Mouse (Mus musculus) embryonic facial prominence, embryonic 10.5 days (tissue): Measurements from ENCODE around the gene Myt1l. TPM values are rescaled to one million over a fixed set of nuclear protein-coding genes. Genes with fewer than 3 reads are reported as not detected.

Experiments
- DNase-seq: peaks from one replicate; pipeline ENCODE4 v3.0.0-alpha.2; 2017; ENCODE audit warnings: low spot score
- H3K27ac ChIP-seq: fragments of 300-500 bp; sonication (generic); replicated peaks from 2 replicates; pipeline ENCODE4 v1.5.1; 2016; ENCODE audit warnings: mild to moderate bottlenecking
- H3K27me3 ChIP-seq: fragments of 300-500 bp; sonication (generic); replicated peaks from 2 replicates; pipeline ENCODE4 v1.6.1; 2016; ENCODE audit warnings: low read depth, mild to moderate bottlenecking; ENCODE audit not compliant: poor library complexity, severe bottlenecking
- H3K36me3 ChIP-seq: fragments of 300-500 bp; sonication (generic); replicated peaks from 2 replicates; pipeline ENCODE4 v1.6.1; 2016; ENCODE audit warnings: mild to moderate bottlenecking, moderate library complexity
- H3K4me1 ChIP-seq: fragments of 300-500 bp; sonication (generic); 2 replicates; pipeline ENCODE4 v1.6.1; 2016
- H3K4me3 ChIP-seq: fragments of 300-500 bp; sonication (generic); 2 replicates; pipeline ENCODE4 v1.5.1; 2016; ENCODE audit warnings: mild to moderate bottlenecking, moderate library complexity
- H3K9me3 ChIP-seq: fragments of 300-500 bp; sonication (generic); 2 replicates; pipeline ENCODE4 v1.6.1; 2016; ENCODE audit warnings: mild to moderate bottlenecking
- WGBS: fragments of 180-500 bp; shearing (Covaris S2); methylation state at CpG from one replicate; pipeline ENCODE4 v1.1.7; 2016; 5-methylcytosine and 5-hydroxymethylcytosine counted together
- polyA plus RNA-seq: library from polyadenylated mRNA; unstranded; fragments of >200 nt; fragmentation: Nextera tagmentation; extraction: Ambion mirVana; gene quantifications from 2 replicates; pipeline ENCODE4 v1.2.1, GENCODE M21; 2016

Gene Myt1l
- polyA plus RNA-seq, 1 experiment from 2014 or later, result 3.6 TPM

DNA sequence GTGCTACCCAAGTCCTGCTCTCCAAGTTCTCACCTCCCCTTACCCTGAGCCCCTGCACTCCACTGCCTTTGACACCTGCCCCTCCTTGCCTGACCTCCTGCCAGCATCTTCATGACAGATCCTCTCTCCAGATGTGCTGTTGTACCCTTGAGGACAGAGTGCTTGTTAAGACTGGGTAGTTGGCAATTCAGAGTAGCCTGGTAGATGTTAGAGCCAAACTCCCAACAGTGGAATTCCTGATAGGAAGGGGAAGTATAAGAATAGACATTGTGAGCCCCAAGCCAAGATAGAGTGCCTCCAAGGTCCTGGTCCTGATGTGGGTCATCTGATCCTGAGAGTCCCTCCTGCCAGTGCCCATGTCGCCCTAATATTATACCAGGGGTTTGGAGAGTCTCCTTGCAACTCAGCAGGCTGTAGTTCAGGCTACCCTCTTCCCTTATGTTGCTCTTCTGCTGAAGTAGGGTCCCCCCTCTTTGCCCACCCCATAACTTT lies 345.1 kb downstream of the Myt1l start:
- Histone ChIP-seq H3K4me3 (no peak overlapping the region), H3K27me3 (no peaks in the 10 kb centered on the region), H3K4me1 (peaks cover 15% of the 10 kb centered on the region), H3K27ac (no peak overlapping the region), H3K9me3 (no peaks in the 10 kb centered on the region), H3K36me3 (no peaks in the 10 kb centered on the region)
- DNase-seq, result no peak
- 73% methylated on average over 1 of the region's 1 CpGs for WGBS

DNA sequence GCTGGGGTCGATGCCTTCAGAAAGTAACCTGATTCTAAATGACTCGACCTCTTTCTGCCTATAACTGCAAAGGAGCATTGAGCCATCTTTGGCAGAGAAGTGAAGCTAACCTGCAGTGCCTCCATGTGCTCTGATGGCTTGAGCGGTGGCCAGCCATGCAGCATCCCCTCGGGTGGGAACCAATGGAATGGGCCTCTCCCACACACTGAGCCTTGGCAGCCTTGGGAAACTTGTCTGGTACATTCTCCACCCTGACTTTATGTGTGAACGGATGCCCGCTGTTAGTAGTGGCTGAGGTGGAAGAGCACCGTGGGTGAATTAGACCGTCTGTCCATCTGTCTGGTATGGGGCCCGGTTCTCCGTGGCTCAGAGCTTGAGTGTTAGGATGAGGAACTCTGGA lies 349.8 kb downstream of the Myt1l start:
- H3K27me3 ChIP-seq, result no peaks in the 10 kb centered on the region
- H3K27ac ChIP-seq, result no peak overlapping the region
- no peaks in the 10 kb centered on the region for H3K9me3 ChIP-seq
- no peak for DNase-seq
- no peaks in the 10 kb centered on the region for H3K36me3 ChIP-seq
- 92% methylated on average over 10 of the region's 10 CpGs for WGBS
- H3K4me1 ChIP-seq, result peaks cover 8% of the 10 kb centered on the region
- H3K4me3 ChIP-seq, result no peak overlapping the region

DNA sequence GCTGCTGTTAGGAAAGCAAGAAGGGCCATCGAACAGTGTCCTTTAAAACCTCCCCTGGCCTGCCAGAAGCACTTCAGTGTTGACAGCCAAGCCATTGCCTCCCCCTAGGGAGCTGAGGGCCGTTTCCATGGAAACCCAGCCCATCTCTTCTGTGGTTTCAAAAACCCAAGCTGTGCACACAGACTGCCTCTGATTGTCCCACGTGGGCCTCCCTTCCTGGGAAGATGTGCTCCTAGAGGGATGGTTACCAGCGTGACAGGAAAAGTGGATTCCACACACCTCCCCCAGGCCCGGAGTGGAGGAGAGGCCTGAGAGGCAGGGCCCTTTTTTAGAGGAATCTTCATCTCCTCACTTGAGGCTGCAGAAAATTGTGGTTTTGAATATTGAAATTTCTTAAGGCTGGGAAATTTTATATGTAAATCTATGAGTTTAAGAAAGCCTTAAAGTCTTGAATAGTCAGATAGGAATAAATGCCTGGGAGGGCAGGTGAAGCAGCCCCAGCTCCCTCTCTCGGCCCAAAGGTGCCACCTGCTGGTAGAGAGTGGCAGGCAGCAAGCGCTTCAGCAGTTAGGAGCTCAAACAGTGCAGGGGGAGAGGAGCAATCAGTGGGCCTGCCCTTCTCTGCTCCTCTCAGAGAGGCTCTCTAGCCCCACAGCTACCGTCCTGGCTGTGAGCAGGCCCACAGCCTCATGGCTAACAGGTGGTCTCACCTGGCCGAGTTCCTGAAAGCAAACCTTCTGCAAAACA lies 354.9 kb downstream of the Myt1l start:
- Histone ChIP-seq H3K4me1 (peaks cover 9% of the 10 kb centered on the region), H3K27ac (no peak overlapping the region; the same call in 1 of the 2 replicates), H3K9me3 (no peaks in the 10 kb centered on the region), H3K36me3 (no peaks in the 10 kb centered on the region), H3K27me3 (no peaks in the 10 kb centered on the region), H3K4me3 (no peak overlapping the region)
- WGBS, result 19% methylated on average over 9 of the region's 9 CpGs
- DNase-seq, result peak; percentile 74

DNA sequence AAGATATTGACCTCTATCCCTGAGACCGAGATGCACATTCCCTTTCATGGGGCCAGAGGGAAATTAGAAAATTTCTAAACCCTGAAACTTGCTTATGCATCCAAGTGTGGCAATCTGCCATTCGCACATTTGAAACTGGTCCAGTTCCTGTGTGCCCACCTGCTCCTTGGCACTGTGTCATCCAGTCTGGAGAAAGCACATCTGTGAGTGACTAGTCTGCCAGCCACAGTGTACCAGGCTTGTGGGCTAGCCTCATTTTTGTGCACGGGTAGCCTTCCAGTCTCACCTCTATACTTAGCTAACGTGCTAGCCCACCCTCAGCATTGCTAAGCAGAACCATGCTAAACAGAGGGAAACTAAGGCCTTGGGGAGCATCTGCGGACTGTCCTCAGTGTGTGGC lies 356.2 kb downstream of the Myt1l start:
- H3K27ac ChIP-seq, result no peak overlapping the region
- no peaks in the 10 kb centered on the region for H3K9me3 ChIP-seq
- no peaks in the 10 kb centered on the region for H3K36me3 ChIP-seq
- peaks cover 9% of the 10 kb centered on the region for H3K4me1 ChIP-seq
- no peak overlapping the region for H3K4me3 ChIP-seq
- H3K27me3 ChIP-seq, result no peaks in the 10 kb centered on the region
- 87% methylated on average over 5 of the region's 5 CpGs for WGBS
- DNase-seq, result no peak

DNA sequence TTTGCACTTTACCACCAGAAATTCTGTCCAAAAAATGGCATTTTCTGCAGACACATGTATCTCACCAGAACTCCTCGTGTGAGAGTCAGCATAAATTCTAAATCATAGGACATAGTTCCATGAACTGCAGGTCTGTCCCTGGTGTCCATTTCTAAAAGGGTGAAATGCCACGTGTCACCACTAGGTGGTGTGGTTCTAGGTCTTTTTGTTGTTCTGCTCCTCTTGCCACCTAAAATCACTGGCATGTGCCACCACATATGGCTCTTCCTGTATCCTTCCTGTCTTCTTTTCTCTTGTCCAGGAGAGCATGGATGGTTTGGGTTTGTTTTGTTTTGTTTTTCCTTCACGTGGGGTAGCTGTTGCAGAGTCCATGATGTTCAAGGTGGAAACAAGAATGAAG lies 366.5 kb downstream of the Myt1l start:
- no peaks in the 10 kb centered on the region for H3K9me3 ChIP-seq
- no peaks in the 10 kb centered on the region for H3K36me3 ChIP-seq
- no peak overlapping the region for H3K27ac ChIP-seq
- no peaks in the 10 kb centered on the region for H3K27me3 ChIP-seq
- DNase-seq, result peak; percentile 56
- no peak overlapping the region for H3K4me3 ChIP-seq
- 21% methylated on average over 3 of the region's 3 CpGs for WGBS
- no peaks in the 10 kb centered on the region for H3K4me1 ChIP-seq

DNA sequence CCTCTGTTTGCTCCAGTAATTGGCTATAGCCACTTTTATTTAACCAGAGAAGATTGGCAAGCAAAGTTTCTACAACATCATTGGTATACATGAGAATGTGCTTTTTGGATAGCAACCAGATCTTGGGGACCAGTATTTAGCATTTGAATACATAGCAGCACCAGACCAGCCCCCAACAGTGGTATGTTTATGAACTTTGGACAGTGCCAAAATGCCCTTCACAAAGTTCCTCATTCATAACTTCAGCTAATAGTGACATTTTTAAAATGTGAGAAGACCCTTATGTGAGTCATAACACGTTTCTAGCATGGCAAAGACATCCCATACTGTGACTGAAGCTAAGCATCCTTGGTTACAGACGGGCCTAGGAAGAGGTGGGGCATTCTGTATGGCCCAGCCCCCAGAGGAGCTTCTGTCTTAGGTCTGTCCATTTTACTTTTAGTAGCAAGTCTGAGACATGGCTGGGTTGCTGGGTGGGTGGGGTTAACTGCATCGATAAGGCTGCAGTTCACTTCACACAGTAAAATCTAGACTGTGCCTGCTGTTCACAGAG lies 369.4 kb downstream of the Myt1l start:
- Histone ChIP-seq H3K36me3 (no peaks in the 10 kb centered on the region), H3K27me3 (no peaks in the 10 kb centered on the region), H3K27ac (no peak overlapping the region), H3K9me3 (no peaks in the 10 kb centered on the region), H3K4me1 (no peaks in the 10 kb centered on the region), H3K4me3 (no peak overlapping the region)
- WGBS, result 85% methylated on average over 3 of the region's 3 CpGs
- DNase-seq, result no peak

DNA sequence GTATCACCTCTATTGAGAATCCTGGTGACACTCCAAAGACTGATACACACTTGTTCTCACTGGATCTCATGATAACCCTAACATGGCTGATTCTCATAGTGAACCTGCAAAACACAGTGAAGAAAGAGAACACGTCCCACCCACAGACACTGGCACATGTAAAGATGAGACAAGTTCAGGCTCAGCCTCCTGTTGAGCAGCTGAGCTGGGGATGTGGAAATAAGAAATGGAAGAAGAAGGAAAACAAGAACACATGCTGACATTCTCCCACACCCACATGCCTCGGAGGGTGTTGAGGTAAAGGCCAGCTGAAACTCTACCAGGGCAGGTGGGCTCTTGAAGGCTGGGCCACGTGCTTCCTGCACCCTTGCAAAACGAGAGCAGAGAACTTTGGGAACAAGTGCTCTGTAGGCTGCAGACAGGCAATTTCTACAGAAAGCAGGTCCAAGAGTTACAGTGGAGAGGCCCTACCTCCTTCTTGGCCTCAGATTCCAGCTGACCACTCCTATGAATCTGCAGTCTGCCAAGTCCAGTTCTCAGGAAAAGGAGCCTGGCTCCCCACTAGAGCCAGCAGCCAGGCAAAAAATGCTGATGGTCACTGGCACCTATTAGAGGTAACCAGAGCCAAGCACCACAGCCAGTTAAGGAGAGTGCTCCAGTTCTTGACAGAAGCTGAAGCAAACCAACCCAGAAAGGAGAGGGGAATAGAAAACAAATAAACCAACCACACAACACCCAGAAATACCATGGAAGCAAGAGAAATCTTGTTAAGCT lies 376.1 kb downstream of the Myt1l start:
- no peak for DNase-seq
- Histone ChIP-seq H3K4me1 (no peaks in the 10 kb centered on the region), H3K36me3 (no peaks in the 10 kb centered on the region), H3K27me3 (no peaks in the 10 kb centered on the region), H3K4me3 (no peak overlapping the region), H3K27ac (no peak overlapping the region), H3K9me3 (no peaks in the 10 kb centered on the region)
- 78% methylated on average over 4 of the region's 4 CpGs for WGBS

DNA sequence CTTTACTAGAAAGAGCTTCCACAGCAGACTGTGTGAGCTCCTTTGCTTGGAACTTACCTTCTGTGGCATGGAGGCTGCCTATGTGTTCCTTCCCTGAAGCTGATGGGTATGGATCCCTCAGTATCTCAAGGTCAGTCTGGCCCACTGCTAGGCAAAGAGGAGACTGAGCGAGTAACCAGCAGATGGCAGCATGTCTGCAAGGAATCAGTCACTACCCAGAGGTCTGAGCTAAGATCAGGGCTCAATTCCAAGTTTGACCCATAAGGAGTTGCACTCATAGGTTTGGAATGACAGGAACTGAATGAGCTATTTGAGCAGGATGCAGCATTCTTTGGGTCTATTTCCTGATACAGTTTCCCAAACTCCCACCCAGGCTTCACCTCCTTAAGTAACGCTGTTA lies 378.9 kb downstream of the Myt1l start:
- Histone ChIP-seq H3K36me3 (no peaks in the 10 kb centered on the region), H3K27me3 (no peaks in the 10 kb centered on the region), H3K4me3 (no peak overlapping the region), H3K9me3 (no peaks in the 10 kb centered on the region), H3K4me1 (no peaks in the 10 kb centered on the region), H3K27ac (no peak overlapping the region)
- 52% methylated on average over 2 of the region's 2 CpGs for WGBS
- peak; percentile 42 for DNase-seq

DNA sequence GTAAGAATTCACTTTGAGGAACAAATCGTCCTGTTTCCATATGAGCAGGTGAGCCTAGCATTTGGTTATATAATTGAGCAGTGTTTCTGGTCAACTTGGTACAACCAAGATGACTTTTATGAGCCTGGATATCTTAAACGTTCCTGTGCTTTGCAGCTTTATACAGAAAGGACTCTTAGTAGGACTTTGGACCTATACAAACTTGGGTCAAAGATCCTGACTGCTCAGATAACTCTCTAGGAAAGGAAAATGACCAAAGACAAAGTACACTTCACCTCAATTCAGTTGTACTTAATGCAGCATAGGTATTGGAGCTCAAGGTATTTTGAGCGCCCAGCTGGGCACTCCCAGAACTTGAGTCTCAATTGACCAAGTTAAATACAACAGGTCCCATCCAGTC lies 388.0 kb downstream of the Myt1l start:
- no peaks in the 10 kb centered on the region for H3K4me1 ChIP-seq
- no peaks in the 10 kb centered on the region for H3K36me3 ChIP-seq
- 82% methylated on average over 3 of the region's 3 CpGs for WGBS
- H3K9me3 ChIP-seq, result no peaks in the 10 kb centered on the region
- DNase-seq, result no peak
- H3K27me3 ChIP-seq, result no peaks in the 10 kb centered on the region
- H3K4me3 ChIP-seq, result no peak overlapping the region
- H3K27ac ChIP-seq, result no peak overlapping the region

DNA sequence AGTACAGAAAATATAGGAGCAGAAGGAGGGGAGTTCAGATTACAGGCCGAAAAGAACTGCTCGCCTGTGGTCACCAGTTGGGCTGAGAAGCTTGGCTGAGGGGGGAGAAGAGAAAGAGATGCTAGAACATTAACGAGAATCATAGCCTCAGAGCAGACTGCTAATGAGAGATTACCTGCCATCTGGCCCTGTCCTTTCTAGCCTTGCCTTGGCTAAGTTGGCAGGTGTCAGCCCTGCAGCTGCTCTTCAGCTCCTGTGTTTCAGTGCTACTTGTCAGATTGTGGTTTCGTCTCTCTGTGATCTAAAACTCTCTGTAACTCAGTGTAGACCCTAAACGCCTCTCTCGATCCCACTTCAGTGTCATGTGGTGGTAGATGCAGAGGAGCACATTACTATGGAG lies 388.6 kb downstream of the Myt1l start:
- H3K9me3 ChIP-seq, result no peaks in the 10 kb centered on the region
- 88% methylated on average over 6 of the region's 6 CpGs for WGBS

DNA sequence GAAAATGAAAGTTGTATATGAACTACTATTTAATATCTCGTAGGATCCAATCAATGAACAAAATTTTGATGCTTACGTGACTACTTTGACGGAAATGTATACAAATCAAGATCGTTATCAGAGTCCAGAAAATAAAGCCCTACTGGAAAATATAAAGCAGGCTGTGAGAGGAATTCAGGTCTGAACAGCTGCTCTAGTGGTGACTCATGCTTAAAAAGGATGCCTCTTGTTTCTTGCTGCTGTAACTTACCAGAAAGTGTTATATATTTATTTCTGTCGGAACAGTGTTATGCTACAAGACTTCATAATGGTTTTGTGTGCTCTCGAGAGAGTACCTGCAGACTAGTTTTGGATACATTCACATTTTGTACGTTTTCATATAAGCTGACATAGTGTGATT lies 392.1 kb downstream of the Myt1l start:
- H3K27ac ChIP-seq, result no peak overlapping the region

More for the DNA sequence above, 388.6 kb downstream of the Myt1l start:
- H3K27ac ChIP-seq, result no peak overlapping the region
- DNase-seq, result no peak
- no peaks in the 10 kb centered on the region for H3K36me3 ChIP-seq
- no peak overlapping the region for H3K4me3 ChIP-seq
- H3K4me1 ChIP-seq, result no peaks in the 10 kb centered on the region
- H3K27me3 ChIP-seq, result no peaks in the 10 kb centered on the region

DNA sequence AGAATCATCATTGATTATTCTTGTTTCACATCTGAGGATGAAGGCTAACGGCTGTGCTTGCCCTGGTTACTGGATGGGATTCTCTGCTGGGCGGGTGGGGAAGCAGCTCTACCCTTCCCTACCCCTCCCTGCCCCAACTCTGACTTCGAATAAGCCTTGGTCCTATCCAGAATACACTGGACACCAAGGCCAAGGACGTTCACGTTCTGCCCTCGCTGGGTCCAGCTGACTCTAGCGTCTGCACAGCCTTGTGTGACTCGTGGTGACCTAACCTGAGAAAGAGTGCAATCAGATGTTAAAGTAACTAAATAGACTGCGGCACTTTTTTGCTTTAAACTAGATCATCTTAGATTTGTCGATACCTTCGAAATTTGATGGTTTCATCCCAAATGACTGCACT lies 393.3 kb downstream of the Myt1l start:
- Histone ChIP-seq H3K36me3 (no peaks in the 10 kb centered on the region), H3K27me3 (no peaks in the 10 kb centered on the region), H3K4me1 (no peaks in the 10 kb centered on the region), H3K27ac (no peak overlapping the region), H3K9me3 (no peaks in the 10 kb centered on the region), H3K4me3 (no peak overlapping the region)
- WGBS, result 89% methylated on average over 11 of the region's 11 CpGs
- no peak for DNase-seq

More for the DNA sequence above, 392.1 kb downstream of the Myt1l start:
- no peaks in the 10 kb centered on the region for H3K36me3 ChIP-seq
- no peaks in the 10 kb centered on the region for H3K27me3 ChIP-seq
- no peak overlapping the region for H3K4me3 ChIP-seq
- no peaks in the 10 kb centered on the region for H3K9me3 ChIP-seq
- H3K4me1 ChIP-seq, result no peaks in the 10 kb centered on the region
- WGBS, result 87% methylated on average over 7 of the region's 7 CpGs
- DNase-seq, result no peak

DNA sequence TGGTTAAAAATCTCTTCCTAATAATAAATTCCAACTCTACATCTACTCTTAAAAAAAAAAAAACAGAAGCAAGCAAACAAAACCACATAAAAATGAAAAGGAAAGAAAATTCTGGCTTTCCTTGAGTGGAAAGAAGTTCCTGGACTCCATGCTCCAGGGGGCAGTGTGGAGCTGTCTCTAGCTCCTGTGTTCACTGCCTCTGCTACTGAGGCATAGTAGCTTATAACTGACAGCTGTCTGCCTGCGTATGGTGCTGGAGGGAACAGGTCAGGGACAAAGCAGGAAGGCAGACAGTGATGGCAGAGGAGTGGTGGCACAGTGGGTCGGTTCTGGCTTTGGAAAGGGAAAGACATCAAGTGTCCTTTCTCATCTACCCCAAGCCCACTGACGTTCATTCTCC lies 398.7 kb downstream of the Myt1l start:
- H3K9me3 ChIP-seq, result no peaks in the 10 kb centered on the region
- H3K27ac ChIP-seq, result no peak overlapping the region
- H3K27me3 ChIP-seq, result no peaks in the 10 kb centered on the region
- H3K36me3 ChIP-seq, result no peaks in the 10 kb centered on the region
- H3K4me1 ChIP-seq, result no peaks in the 10 kb centered on the region; the same call in 1 of the 2 replicates
- H3K4me3 ChIP-seq, result no peak overlapping the region
- peak; percentile 56 for DNase-seq
- WGBS, result 45% methylated on average over 3 of the region's 3 CpGs
